Mouse (Mus musculus) liver, embryonic 11.5 days (tissue): ENCODE data around the gene Myo16. TPM values are rescaled to one million over a fixed set of nuclear protein-coding genes. Genes with fewer than 3 reads are reported as not detected.

Experiments
- ATAC-seq: fragments of 200-750 bp; cut with Nextera tagmentation; replicated peaks from 2 replicates; pipeline ENCODE4 v1.8.0; 2017; ENCODE audit warnings: moderate number of reproducible peaks, mild to moderate bottlenecking, moderate TSS enrichment, moderate library complexity; ENCODE audit not compliant: low FRiP score
- DNase-seq: peaks from one replicate; pipeline ENCODE4 v3.0.0-alpha.2; 2017; ENCODE audit warnings: low spot score
- H3K27ac ChIP-seq: fragments of 300-500 bp; sonication (generic); 2 replicates; pipeline ENCODE4 v1.5.1; 2014; ENCODE audit warnings: mild to moderate bottlenecking, low read depth, low read length, control low read depth
- H3K27me3 ChIP-seq: fragments of 300-500 bp; sonication (generic); replicated peaks from 2 replicates; pipeline ENCODE4 v1.6.1; 2014; ENCODE audit warnings: low read length, mixed read lengths; ENCODE audit not compliant: control insufficient read depth, insufficient read depth
- H3K36me3 ChIP-seq: fragments of 300-500 bp; sonication (generic); 2 replicates; pipeline ENCODE4 v1.6.1; 2014; ENCODE audit warnings: mild to moderate bottlenecking, low read length, moderate library complexity, mixed read lengths; ENCODE audit not compliant: control insufficient read depth, insufficient read depth
- H3K4me1 ChIP-seq: fragments of 300-500 bp; sonication (generic); replicated peaks from 2 replicates; pipeline ENCODE4 v1.6.1; 2014; ENCODE audit warnings: low read length, mixed read lengths; ENCODE audit not compliant: control insufficient read depth, insufficient read depth
- H3K4me2 ChIP-seq: fragments of 300-500 bp; sonication (generic); 2 replicates; pipeline ENCODE4 v1.6.1; 2014; ENCODE audit warnings: mild to moderate bottlenecking, control low read depth, moderate library complexity
- H3K4me3 ChIP-seq: fragments of 300-500 bp; sonication (generic); 2 replicates; pipeline ENCODE4 v1.5.1; 2014; ENCODE audit warnings: low read depth, low read length, control low read depth
- H3K9ac ChIP-seq: fragments of 300-500 bp; sonication (generic); 2 replicates; pipeline ENCODE4 v1.6.1; 2014; ENCODE audit warnings: low read depth, low read length, control low read depth
- H3K9me3 ChIP-seq: fragments of 300-500 bp; sonication (generic); 2 replicates; pipeline ENCODE4 v1.6.1; 2016; ENCODE audit warnings: low read length, inconsistent platforms, mixed read lengths; ENCODE audit not compliant: control insufficient read depth
- WGBS: fragments of 180-500 bp; shearing (Covaris S2); extraction: QIAGEN DNeasy Blood & Tissue Kit; methylation state at CpG from one replicate; pipeline ENCODE4 v1.1.7; 2014; 5-methylcytosine and 5-hydroxymethylcytosine counted together
- polyA plus RNA-seq: library from polyadenylated mRNA; unstranded; fragments of >200 nt; fragmentation: Nextera tagmentation; extraction: Ambion mirVana; gene quantifications from 2 replicates; pipeline ENCODE4 v1.2.1, GENCODE M21; 2014

Myo16 gene
- polyA plus RNA-seq, 1 experiment from 2014 or later, result 0.07 TPM

DNA sequence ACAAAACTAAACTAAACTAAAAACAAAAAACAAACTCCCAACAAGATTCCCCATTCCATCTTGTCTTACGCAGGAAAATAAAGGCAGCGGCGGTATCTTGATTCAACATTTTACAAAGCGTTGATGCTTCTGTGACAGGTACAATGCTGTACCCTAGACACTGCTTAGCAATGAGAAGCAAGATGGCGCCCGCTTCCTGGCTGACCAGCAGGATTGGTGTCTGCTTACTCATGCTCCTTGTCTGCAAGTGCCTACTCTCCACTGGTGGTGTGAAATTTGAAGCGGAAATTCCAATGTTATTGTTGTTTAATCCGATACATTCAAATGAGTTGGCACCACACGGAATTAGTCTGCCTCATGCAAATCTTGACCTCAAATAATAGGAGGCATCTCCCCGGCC, 421.5 kb downstream of the Myo16 start:
- DNase-seq, result no peak
- H3K4me3 ChIP-seq, result no peak overlapping the region
- 89% methylated on average over 10 of the region's 10 CpGs for WGBS

DNA sequence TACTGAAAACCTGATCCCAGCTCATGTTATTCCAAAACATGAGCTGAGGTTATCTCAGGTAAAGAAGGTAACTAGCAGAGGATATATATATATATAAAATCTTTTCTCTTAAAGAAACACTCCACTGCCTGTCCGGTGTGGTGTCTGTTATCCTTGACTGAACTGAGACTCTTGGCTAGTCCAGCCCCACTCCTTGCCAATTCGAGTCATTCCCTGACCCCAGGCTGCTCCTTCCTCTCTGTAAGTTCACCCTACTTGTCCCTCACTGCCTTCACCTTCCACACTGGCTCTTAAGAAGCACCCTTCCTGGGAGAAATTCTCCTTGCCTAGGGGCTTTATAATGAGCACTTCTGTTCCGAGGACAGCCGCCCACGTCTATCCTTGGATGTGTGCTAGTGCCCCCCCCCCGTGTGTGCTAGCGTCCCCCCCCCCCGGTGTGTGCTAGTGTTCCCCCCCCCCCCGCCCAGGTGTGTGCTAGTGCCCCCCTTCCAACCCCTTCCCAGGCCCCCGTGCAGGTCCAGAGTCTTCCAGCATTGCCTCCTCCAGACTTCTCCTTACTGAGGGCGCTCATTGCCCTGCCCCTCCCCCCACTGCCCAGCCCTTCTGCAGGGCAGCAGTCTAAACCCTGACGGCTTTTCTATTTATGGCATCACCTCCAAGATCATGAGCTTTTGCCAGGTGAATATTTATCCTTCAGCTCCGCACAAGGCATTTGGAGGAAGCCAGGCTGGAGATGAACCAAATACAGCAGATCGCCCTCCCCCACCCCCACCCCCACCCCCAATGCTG, 433.4 kb downstream of the Myo16 start:
- no peak overlapping the region for H3K4me3 ChIP-seq
- no peak overlapping the region for H3K4me2 ChIP-seq
- ATAC-seq, result no peak
- 40% methylated on average over 11 of the region's 14 CpGs for WGBS
- DNase-seq, result no peak
- H3K9ac ChIP-seq, result no peak overlapping the region
- H3K27me3 ChIP-seq, result no peaks in the 10 kb centered on the region; the same call in 1 of the 2 replicates
- no peak overlapping the region for H3K27ac ChIP-seq
- no peaks in the 10 kb centered on the region for H3K9me3 ChIP-seq
- no peaks in the 10 kb centered on the region for H3K36me3 ChIP-seq
- H3K4me1 ChIP-seq, result no peaks in the 10 kb centered on the region

More for the DNA sequence above, 421.5 kb downstream of the Myo16 start:
- Histone ChIP-seq H3K27ac (no peak overlapping the region), H3K36me3 (no peaks in the 10 kb centered on the region), H3K4me2 (no peak overlapping the region), H3K4me1 (no peaks in the 10 kb centered on the region), H3K27me3 (no peaks in the 10 kb centered on the region), H3K9me3 (no peaks in the 10 kb centered on the region), H3K9ac (no peak overlapping the region)
- ATAC-seq, result no peak

DNA sequence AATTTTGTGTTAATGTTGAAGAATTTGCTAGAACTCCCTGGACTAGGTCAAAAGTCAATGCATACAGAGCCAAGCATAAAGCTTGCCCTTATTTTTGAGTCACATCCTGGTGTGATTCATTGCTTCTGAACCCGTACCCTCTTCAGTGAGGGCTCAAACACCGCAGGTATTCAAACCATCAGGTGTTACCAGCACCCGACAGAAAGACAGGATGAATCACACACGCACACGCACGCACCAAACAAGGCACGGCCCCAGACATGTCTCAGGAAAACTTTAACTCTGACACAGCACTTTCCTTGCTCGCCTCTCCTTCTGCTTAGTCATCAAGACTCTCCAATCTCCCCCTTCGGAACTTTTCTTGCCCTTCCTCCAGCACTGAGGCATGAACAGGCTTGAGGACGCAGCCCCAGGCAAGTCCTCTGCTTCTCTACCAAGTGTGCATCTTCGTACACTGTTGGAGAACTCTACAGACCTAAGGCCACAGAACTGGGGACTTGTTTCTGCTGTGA, 435.8 kb downstream of the Myo16 start:
- H3K4me3 ChIP-seq, result no peak overlapping the region
- no peaks in the 10 kb centered on the region for H3K36me3 ChIP-seq
- no peak overlapping the region for H3K9ac ChIP-seq
- no peak for DNase-seq
- 69% methylated on average over 11 of the region's 11 CpGs for WGBS
- no peaks in the 10 kb centered on the region for H3K4me1 ChIP-seq
- H3K27ac ChIP-seq, result no peak overlapping the region
- H3K9me3 ChIP-seq, result no peaks in the 10 kb centered on the region
- no peak overlapping the region for H3K4me2 ChIP-seq
- no peaks in the 10 kb centered on the region; the same call in 1 of the 2 replicates for H3K27me3 ChIP-seq
- no peak for ATAC-seq

DNA sequence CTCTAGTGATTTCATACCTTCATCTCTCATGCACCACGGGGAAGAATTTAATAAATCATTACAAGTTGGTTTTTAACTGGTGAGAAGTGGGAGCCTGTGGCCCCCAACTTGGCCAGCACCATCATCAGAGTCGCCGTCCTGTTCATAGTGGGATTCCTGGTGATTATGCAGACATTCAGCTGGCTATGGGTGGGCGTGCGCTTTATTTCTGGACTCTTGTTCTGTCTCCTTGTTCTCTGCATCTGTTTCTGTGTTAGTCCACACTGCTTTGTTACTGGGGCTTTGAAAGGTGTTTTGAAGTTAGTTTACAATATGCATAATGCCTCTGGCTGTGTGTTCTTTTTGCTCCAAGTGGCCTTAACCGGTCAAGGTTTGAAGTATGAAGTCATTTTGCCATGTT, 439.2 kb downstream of the Myo16 start:
- DNase-seq (no peak), ATAC-seq (no peak)
- Histone ChIP-seq H3K4me1 (no peaks in the 10 kb centered on the region), H3K4me2 (no peak overlapping the region), H3K36me3 (no peaks in the 10 kb centered on the region), H3K9me3 (no peaks in the 10 kb centered on the region), H3K27me3 (no peaks in the 10 kb centered on the region; the same call in 1 of the 2 replicates), H3K27ac (no peak overlapping the region), H3K9ac (no peak overlapping the region), H3K4me3 (no peak overlapping the region)
- WGBS, result 83% methylated on average over 6 of the region's 6 CpGs

DNA sequence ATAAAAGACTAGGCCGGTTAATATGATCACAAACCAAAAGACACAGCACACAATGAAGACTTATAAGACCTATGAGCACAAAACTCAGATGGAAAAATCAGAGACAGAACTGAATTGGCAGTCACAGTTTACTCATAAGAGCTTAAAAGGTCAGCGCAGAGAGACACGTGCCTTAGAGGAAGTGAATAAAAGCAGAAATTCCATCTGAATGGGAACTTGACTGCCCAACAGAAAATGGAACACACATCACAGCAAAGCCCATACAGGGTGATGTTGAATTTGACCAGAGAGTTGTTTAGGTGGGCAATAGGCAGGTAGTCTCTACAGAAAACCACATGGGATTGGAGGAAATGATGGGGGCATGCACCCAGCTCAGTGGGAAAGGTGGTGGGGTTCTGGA, 442.6 kb downstream of the Myo16 start:
- no peak overlapping the region for H3K4me2 ChIP-seq
- H3K27ac ChIP-seq, result no peak overlapping the region
- no peaks in the 10 kb centered on the region for H3K9me3 ChIP-seq
- WGBS, result 74% methylated on average over 3 of the region's 3 CpGs
- no peak overlapping the region for H3K9ac ChIP-seq
- H3K27me3 ChIP-seq, result no peaks in the 10 kb centered on the region; the same call in 1 of the 2 replicates
- no peak for DNase-seq
- H3K4me3 ChIP-seq, result no peak overlapping the region
- no peaks in the 10 kb centered on the region for H3K36me3 ChIP-seq
- no peaks in the 10 kb centered on the region for H3K4me1 ChIP-seq
- ATAC-seq, result no peak

- no peak overlapping the region for H3K4me2 ChIP-seq
- H3K27ac ChIP-seq, result no peak overlapping the region
- no peaks in the 10 kb centered on the region for H3K27me3 ChIP-seq
- ATAC-seq (no peak), DNase-seq (no peak)
- no peak overlapping the region for H3K9ac ChIP-seq
- no peaks in the 10 kb centered on the region for H3K9me3 ChIP-seq
- no peak overlapping the region for H3K4me3 ChIP-seq
- 80% methylated on average over 5 of the region's 5 CpGs for WGBS
- no peaks in the 10 kb centered on the region for H3K4me1 ChIP-seq
- H3K36me3 ChIP-seq, result no peaks in the 10 kb centered on the region
These were observed 443.9 kb downstream of the Myo16 start for GRCm38 (mm10) chr8:10597595-10597994.

DNA sequence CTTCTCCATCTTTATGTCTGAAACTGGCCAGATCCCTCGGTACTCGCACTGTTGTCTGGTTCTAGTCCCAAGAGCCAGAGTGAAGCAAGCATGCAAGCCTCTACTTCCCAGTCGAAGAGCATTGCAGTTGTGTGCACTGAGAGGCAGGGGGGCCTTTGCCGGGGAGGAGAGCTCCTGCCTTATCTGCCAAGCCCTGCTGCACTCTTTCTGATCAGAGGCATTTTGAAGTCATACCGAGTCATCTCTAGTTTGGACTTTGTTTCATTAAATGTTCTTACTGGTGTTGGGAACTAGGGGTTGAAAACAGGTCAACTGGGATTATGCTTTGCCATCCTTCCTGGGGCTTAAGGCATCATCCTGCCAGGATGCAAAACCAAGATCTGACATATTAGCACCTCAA, 445.2 kb downstream of the Myo16 start:
- Histone ChIP-seq H3K9ac (no peak overlapping the region), H3K27ac (no peak overlapping the region), H3K4me3 (no peak overlapping the region), H3K4me1 (no peaks in the 10 kb centered on the region), H3K27me3 (no peaks in the 10 kb centered on the region), H3K36me3 (no peaks in the 10 kb centered on the region), H3K4me2 (no peak overlapping the region), H3K9me3 (no peaks in the 10 kb centered on the region)
- WGBS, result 63% methylated on average over 5 of the region's 5 CpGs
- DNase-seq (no peak), ATAC-seq (no peak)

DNA sequence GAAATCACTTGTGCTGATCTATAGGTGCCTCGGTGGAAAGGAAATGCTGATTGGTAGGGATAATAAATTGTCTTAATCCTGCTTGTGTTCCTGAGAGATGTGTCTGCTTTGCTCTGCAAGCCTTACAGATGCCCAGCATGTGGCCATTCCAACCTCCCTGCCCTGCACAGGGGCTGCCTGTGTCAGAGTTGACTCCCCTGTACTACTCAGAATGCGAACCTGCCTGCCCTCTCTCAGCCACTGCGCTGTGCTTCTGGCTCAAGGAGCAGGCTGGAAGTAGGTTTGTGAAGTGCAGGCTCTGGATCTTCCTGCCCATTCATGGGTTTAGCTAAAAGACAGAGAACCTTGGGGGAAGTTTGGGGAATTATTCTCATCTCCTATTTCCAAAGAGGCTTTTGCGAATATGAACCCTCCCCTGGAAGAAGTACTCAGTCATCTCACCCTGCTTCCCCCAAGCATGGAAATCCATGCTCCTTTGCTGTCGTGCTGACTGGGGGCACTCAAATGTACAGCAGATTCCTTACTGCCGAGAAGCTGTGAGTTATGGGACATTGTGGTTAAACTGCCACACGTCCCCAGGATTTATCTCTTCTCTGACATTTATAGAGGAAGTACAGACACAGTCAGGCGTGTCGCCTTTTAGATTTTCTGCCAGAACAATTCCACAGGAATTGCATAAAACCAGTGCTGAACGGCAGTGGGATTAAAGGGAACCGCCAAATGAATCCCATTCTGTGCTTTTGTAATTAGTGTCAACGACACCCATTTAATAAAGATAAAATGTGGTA, 452.5 kb downstream of the Myo16 start:
- Histone ChIP-seq H3K27ac (no peak overlapping the region), H3K36me3 (no peaks in the 10 kb centered on the region), H3K27me3 (no peaks in the 10 kb centered on the region), H3K9ac (no peak overlapping the region), H3K4me2 (no peak overlapping the region), H3K4me1 (0 out of 2 replicates have a peak, but pooled peaks cover 2% of the 10 kb centered on the region), H3K4me3 (no peak overlapping the region), H3K9me3 (no peaks in the 10 kb centered on the region)
- WGBS, result 33% methylated on average over 12 of the region's 12 CpGs
- no peak for DNase-seq
- ATAC-seq, result no peak
